Mouse (Mus musculus) embryo, embryonic 11.5 days (tissue): ENCODE results near the gene Gm14180.
"Not testable (repeated sequence)": the region's sequence is repeated elsewhere in the genome, so short reads cannot be mapped to it uniquely, and the experiment has no call there.

Source experiments
- DNase-seq: peaks from one replicate; pipeline ENCODE4 v3.0.0-alpha.2; 2012; ENCODE audit warnings: low read depth, low spot score

Gene Gm14180

GRCm38 (mm10) chr11:99734190-99734589, at the start of gene Gm14180:
Gm14180 (minus strand) TSS chr11:99734290.
- DNase-seq: no peak

GRCm38 (mm10) chr11:99780604-99781003, 46.5 kb upstream of the Gm14180 start, which contains the start of gene Krtap4-8:
Krtap4-8 (minus strand) TSS chr11:99780704.
- DNase-seq: no peak

GRCm38 (mm10) chr11:99778401-99778800, 44.3 kb upstream of the Gm14180 start:
- no peak for DNase-seq

GRCm38 (mm10) chr11:99772813-99773212, 38.7 kb upstream of the Gm14180 start, which contains the start of gene Gm11595:
Gm11595 (minus strand) TSS chr11:99772913.
- DNase-seq: not testable (repeated sequence)

GRCm38 (mm10) chr11:99768410-99768809, 34.3 kb upstream of the Gm14180 start:
- DNase-seq: no peak

GRCm38 (mm10) chr11:99758877-99759276, 24.8 kb upstream of the Gm14180 start:
- no peak for DNase-seq

GRCm38 (mm10) chr11:99743985-99744384, 9.9 kb upstream of the Gm14180 start:
- no peak for DNase-seq

- DNase-seq: no peak
These were observed 10.0 kb downstream of the Gm14180 start for GRCm38 (mm10) chr11:99724061-99724460.

GRCm38 (mm10) chr11:99718759-99719158, 15.3 kb downstream of the Gm14180 start:
- DNase-seq: no peak

GRCm38 (mm10) chr11:99690463-99690862, 43.6 kb downstream of the Gm14180 start, which contains the start of gene Gm14190:
Gm14190 (minus strand) TSS chr11:99690740.
- DNase-seq: no peak

GRCm38 (mm10) chr11:99685235-99685634, 48.9 kb downstream of the Gm14180 start:
- DNase-seq: not testable (repeated sequence)
